Mouse (Mus musculus) hindbrain, embryonic 16.5 days (tissue): ENCODE data around the gene Msmp. TPM values are rescaled to one million over a fixed set of nuclear protein-coding genes. Genes with fewer than 3 reads are reported as not detected.

Experiments used
- ATAC-seq: fragments of 200-750 bp; cut with Nextera tagmentation; 2 replicates; pipeline ENCODE4 v1.8.0; 2017; ENCODE audit warnings: moderate TSS enrichment, moderate library complexity
- H3K27ac ChIP-seq: fragments of 300-500 bp; sonication (generic); 2 replicates; pipeline ENCODE4 v1.5.1; 2014; ENCODE audit warnings: low read depth, mild to moderate bottlenecking, control low read depth, low read length, moderate library complexity
- H3K27me3 ChIP-seq: fragments of 300-500 bp; sonication (generic); replicated peaks from 2 replicates; pipeline ENCODE4 v1.6.1; 2014; ENCODE audit warnings: low read length; ENCODE audit not compliant: control insufficient read depth, insufficient read depth
- H3K36me3 ChIP-seq: fragments of 300-500 bp; sonication (generic); 2 replicates; pipeline ENCODE4 v1.6.1; 2014; ENCODE audit warnings: mild to moderate bottlenecking, low read length, moderate library complexity, mixed read lengths; ENCODE audit not compliant: control insufficient read depth, insufficient read depth
- H3K4me1 ChIP-seq: fragments of 300-500 bp; sonication (generic); 2 replicates; pipeline ENCODE4 v1.6.1; 2014; ENCODE audit warnings: low read depth, low read length; ENCODE audit not compliant: control insufficient read depth, insufficient read depth
- H3K4me2 ChIP-seq: fragments of 300-500 bp; sonication (generic); 2 replicates; pipeline ENCODE4 v1.6.1; 2014; ENCODE audit warnings: mild to moderate bottlenecking, low read length, control low read depth, moderate library complexity
- H3K4me3 ChIP-seq: fragments of 300-500 bp; sonication (generic); 2 replicates; pipeline ENCODE4 v1.5.1; 2014; ENCODE audit warnings: mild to moderate bottlenecking, low read length, control low read depth, moderate library complexity
- H3K9ac ChIP-seq: fragments of 300-500 bp; sonication (generic); 2 replicates; pipeline ENCODE4 v1.6.1; 2014; ENCODE audit warnings: low read depth, mild to moderate bottlenecking, control low read depth, low read length, moderate library complexity
- H3K9me3 ChIP-seq: fragments of 300-500 bp; sonication (generic); 2 replicates; pipeline ENCODE4 v1.6.1; 2014; ENCODE audit warnings: mild to moderate bottlenecking, low read length, moderate library complexity; ENCODE audit not compliant: control insufficient read depth
- WGBS: fragments of 180-500 bp; shearing (Covaris S2); extraction: QIAGEN DNeasy Blood & Tissue Kit; methylation state at CpG from one replicate; pipeline ENCODE4 v1.1.7; 2014; 5-methylcytosine and 5-hydroxymethylcytosine counted together
- microRNA-seq: library from miRNA; unstranded; fragments of <30 nt; microRNA quantifications from one replicate; pipeline ENCODE4, GENCODE M21; 2017
- polyA plus RNA-seq: library from polyadenylated mRNA; unstranded; fragments of >200 nt; fragmentation: Nextera tagmentation; extraction: Ambion mirVana; gene quantifications from 2 replicates; pipeline ENCODE4 v1.2.1, GENCODE M21; 2015

Msmp gene
- polyA plus RNA-seq, 1 experiment from 2014 or later = 0.71 TPM

- Histone ChIP-seq H3K4me1 (no peaks in the 10 kb centered on the region), H3K27me3 (no peaks in the 10 kb centered on the region), H3K4me2 (no peak overlapping the region), H3K9ac (no peak overlapping the region), H3K36me3 (peaks cover 67% of the 10 kb centered on the region), H3K4me3 (no peak overlapping the region), H3K27ac (no peak overlapping the region), H3K9me3 (no peaks in the 10 kb centered on the region)
- ATAC-seq = no peak
- WGBS = 92% methylated on average over 12 of the region's 12 CpGs
Observed at GRCm38 (mm10) chr4:43546375-43547047, 37.8 kb downstream of the Msmp start.

DNA sequence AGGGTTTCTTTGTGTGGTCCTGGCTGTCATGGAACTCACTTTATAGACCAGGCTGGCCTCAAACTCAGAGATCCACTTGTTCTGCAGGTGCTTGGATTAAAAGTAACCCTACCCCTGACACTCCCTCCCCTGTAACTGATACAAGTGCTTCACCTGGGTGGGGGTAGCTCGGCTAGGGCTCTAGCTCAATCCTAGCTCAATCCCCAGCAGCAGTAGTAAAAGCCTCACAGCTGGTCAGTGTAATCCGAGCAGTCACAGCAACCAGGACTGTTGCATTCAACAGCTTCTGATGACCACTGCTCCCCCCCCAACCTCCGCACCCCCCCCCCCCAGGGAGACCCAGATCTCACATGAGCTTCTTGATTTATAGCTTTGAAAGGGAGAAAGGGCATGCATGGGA lies 42.2 kb downstream of the Msmp start:
- Histone ChIP-seq H3K36me3 (peaks cover 62% of the 10 kb centered on the region), H3K9ac (no peak overlapping the region), H3K27ac (no peak overlapping the region), H3K9me3 (no peaks in the 10 kb centered on the region), H3K4me3 (no peak overlapping the region), H3K27me3 (no peaks in the 10 kb centered on the region), H3K4me1 (no peaks in the 10 kb centered on the region), H3K4me2 (no peak overlapping the region)
- 76% methylated on average over 3 of the region's 3 CpGs for WGBS
- no peak for ATAC-seq

- no peaks in the 10 kb centered on the region for H3K4me1 ChIP-seq
- WGBS = 95% methylated on average over 9 of the region's 9 CpGs
- H3K4me2 ChIP-seq = no peak overlapping the region
- no peaks in the 10 kb centered on the region for H3K27me3 ChIP-seq
- no peak overlapping the region for H3K4me3 ChIP-seq
- H3K36me3 ChIP-seq = peaks cover 60% of the 10 kb centered on the region
- no peak overlapping the region for H3K27ac ChIP-seq
- ATAC-seq = no peak
- H3K9ac ChIP-seq = no peak overlapping the region
- no peaks in the 10 kb centered on the region for H3K9me3 ChIP-seq
Observed at GRCm38 (mm10) chr4:43536031-43536430, 48.3 kb downstream of the Msmp start.

GRCm38 (mm10) chr4:43535628-43536027 lies 48.7 kb downstream of the Msmp start:
- Histone ChIP-seq H3K4me1 (no peaks in the 10 kb centered on the region), H3K27me3 (no peaks in the 10 kb centered on the region), H3K4me2 (no peak overlapping the region), H3K27ac (no peak overlapping the region), H3K9me3 (no peaks in the 10 kb centered on the region), H3K36me3 (peaks cover 60% of the 10 kb centered on the region), H3K9ac (no peak overlapping the region), H3K4me3 (no peak overlapping the region)
- no peak for ATAC-seq
- WGBS = 92% methylated on average over 8 of the region's 8 CpGs

GRCm38 (mm10) chr4:43533270-43533669 lies 51.0 kb downstream of the Msmp start:
- H3K27me3 ChIP-seq = no peaks in the 10 kb centered on the region
- H3K36me3 ChIP-seq = peaks cover 45% of the 10 kb centered on the region
- H3K9me3 ChIP-seq = no peaks in the 10 kb centered on the region
- no peak overlapping the region for H3K27ac ChIP-seq
- no peak for ATAC-seq
- no peak overlapping the region for H3K4me2 ChIP-seq
- WGBS = 86% methylated on average over 9 of the region's 9 CpGs
- no peak overlapping the region for H3K4me3 ChIP-seq
- H3K4me1 ChIP-seq = no peaks in the 10 kb centered on the region
- no peak overlapping the region for H3K9ac ChIP-seq

Small RNAs within 50 kb of the gene (microRNA-seq; reads per million reads assigned to microRNA genes)
- not detected for gene Gm25262

Other genes with a start within 250 kb of the Msmp start
- 70.8 and 86.8 TPM in 2 replicates for gene Rusc2, start 202.5 kb downstream of the Msmp start, polyA plus RNA-seq
- gene Fam166b, start 155.4 kb downstream of the Msmp start, polyA plus RNA-seq = 1.1 and 1.4 TPM in 2 replicates
- 8.9 and 9.2 TPM in 2 replicates for gene Tesk1, start 142.6 kb downstream of the Msmp start, polyA plus RNA-seq
- gene Cd72, start 129.9 kb downstream of the Msmp start, polyA plus RNA-seq = 5.1 and 5.3 TPM in 2 replicates
- not detected in 2 replicates for gene Sit1, start 100.8 kb downstream of the Msmp start, polyA plus RNA-seq
- gene Ccdc107, start 91.6 kb downstream of the Msmp start, polyA plus RNA-seq = 83.6 and 99.8 TPM in 2 replicates
- 8.2 and 10.7 TPM in 2 replicates for gene Arhgef39, start 84.8 kb downstream of the Msmp start, polyA plus RNA-seq
- gene Car9, start 77.5 kb downstream of the Msmp start, polyA plus RNA-seq = 0.23 and 0.47 TPM in 2 replicates
- 10.6 and 41.1 TPM in 2 replicates for gene Tpm2, start 60.7 kb downstream of the Msmp start, polyA plus RNA-seq
- gene Creb3, start 22.2 kb downstream of the Msmp start, polyA plus RNA-seq = 90.8 and 94.1 TPM in 2 replicates
- 56.2 and 61.1 TPM in 2 replicates for gene Tln1, start 21.8 kb downstream of the Msmp start, polyA plus RNA-seq
- gene Rgp1, start 5.8 kb downstream of the Msmp start, polyA plus RNA-seq = 17.8 and 23.5 TPM in 2 replicates
- gene Gba2, start 5.6 kb downstream of the Msmp start, polyA plus RNA-seq = 54.0 and 59.3 TPM in 2 replicates
- 10.8 and 12.6 TPM in 2 replicates for gene Npr2, start 47.4 kb upstream of the Msmp start, polyA plus RNA-seq
- gene Spag8, start 69.1 kb upstream of the Msmp start, polyA plus RNA-seq = 9.3 and 10.3 TPM in 2 replicates
- gene Hint2, start 72.0 kb upstream of the Msmp start, polyA plus RNA-seq = 68.7 and 77.8 TPM in 2 replicates
- 12.0 and 13.9 TPM in 2 replicates for gene Tmem8b, start 84.5 kb upstream of the Msmp start, polyA plus RNA-seq
- gene Fam221b, start 84.7 kb upstream of the Msmp start, polyA plus RNA-seq = 1.5 and 2.0 TPM in 2 replicates
- 0.06 TPM in 1 of 2 replicates, not detected in the other for gene Olfr70, start 116.3 kb upstream of the Msmp start, polyA plus RNA-seq
- gene Olfr71, start 125.8 kb upstream of the Msmp start, polyA plus RNA-seq = 0.11 TPM in 1 of 2 replicates, not detected in the other
- gene Hrct1, start 142.7 kb upstream of the Msmp start, polyA plus RNA-seq = 0.49 and 0.75 TPM in 2 replicates
- gene Spaar, start 145.5 kb upstream of the Msmp start, polyA plus RNA-seq = 0.04 TPM in 1 of 2 replicates, not detected in the other
- gene Olfr159, start 186.5 kb upstream of the Msmp start, polyA plus RNA-seq = not detected in 2 replicates
- gene Olfr156, start 239.4 kb upstream of the Msmp start, polyA plus RNA-seq = not detected in 2 replicates